Mouse (Mus musculus): Measurements from ENCODE around the gene Gm20721. TPM values are rescaled to one million over a fixed set of nuclear protein-coding genes. Genes with fewer than 3 reads are reported as not detected.
A peak's percentile ranks its signal among the peaks of the same experiment; 100 is the strongest.
"Not testable (repeated sequence)": the region's sequence is repeated elsewhere in the genome, so short reads cannot be mapped to it uniquely, and the experiment has no call there.

Gene Gm20721
- total RNA-seq, 4 experiments from 2014 or later: 1.3 to 1.7 (median 1.5) TPM

- DNase-seq (ENCODE audit: low spot score): peak; percentile 63
Observed at GRCm38 (mm10) chr2:174330616-174331191, 15.8 kb downstream of the Gm20721 start.

- peak; percentile 67 for DNase-seq (ENCODE audit: low spot score)
Observed at GRCm38 (mm10) chr2:174329663-174330615, 16.6 kb downstream of the Gm20721 start.

GRCm38 (mm10) chr2:174328926-174329662, 17.4 kb downstream of the Gm20721 start:
- DNase-seq (ENCODE audit: low spot score): no peak

GRCm38 (mm10) chr2:174328358-174328905, 18.1 kb downstream of the Gm20721 start:
- no peak for DNase-seq (ENCODE audit: low spot score)

DNA sequence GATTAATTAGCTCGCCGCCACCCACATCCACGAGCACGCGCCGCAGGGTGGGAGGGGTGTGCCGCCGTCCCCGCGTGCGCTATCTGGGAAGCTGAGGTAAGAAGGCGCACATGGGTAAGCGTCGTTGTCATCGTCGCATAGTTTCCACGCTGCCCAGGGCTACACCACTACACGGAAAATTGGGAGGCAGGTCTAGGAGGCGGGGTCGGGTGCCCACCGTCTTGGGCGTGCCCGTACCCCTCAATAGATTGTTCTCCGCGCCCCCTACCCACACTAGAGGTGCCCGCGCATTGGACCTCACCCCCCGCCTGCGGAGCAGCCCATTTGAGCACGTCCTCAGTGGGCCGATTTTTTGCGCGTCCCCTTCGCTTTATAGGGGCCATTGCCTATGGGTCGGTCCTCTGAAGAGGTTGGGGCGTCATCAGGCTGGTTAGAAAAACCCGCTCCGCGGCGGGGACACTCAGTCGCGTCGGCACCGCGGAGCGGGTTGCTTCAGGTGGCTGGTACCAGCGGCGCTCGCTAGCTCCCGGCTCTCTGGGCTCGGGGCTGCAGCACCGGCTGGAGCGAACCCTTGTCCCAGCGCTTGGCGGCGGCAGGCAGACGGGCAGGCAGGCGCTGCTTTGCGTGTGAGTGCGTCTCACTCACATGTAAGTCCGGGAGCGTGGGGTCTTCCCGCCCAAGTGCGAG, 19.1 kb downstream of the Gm20721 start:
- no peak for DNase-seq (ENCODE audit: low spot score)

- no peak for DNase-seq (ENCODE audit: low spot score)
Observed at GRCm38 (mm10) chr2:174326481-174326880, 20.0 kb downstream of the Gm20721 start.

DNA sequence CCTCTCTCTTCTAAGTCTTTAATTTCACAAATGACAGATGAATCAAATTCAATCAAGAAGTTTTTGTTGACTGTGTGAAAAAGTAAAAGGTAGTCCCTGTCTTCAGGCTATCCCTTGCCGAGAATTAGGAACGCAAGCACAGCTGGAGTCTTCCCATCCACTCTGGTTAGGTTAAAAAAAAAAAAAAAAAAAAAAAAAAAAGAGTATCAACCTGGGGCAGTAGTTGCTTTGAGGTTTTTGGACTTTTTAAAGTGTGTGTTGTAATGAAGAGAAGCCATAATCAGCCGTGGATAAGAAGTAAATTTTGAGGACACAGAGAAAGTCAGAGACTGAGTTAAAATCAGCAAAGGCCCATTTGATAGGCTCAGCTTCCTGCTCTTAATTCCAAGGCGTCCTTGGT, 20.5 kb downstream of the Gm20721 start:
- DNase-seq (ENCODE audit: low spot score): no peak

- no peak for DNase-seq (ENCODE audit: low spot score)
Observed at GRCm38 (mm10) chr2:174316661-174317060, 29.9 kb downstream of the Gm20721 start.

- not testable (repeated sequence) for DNase-seq (ENCODE audit: low spot score)
Observed at GRCm38 (mm10) chr2:174315445-174315844, 31.1 kb downstream of the Gm20721 start.

- DNase-seq (ENCODE audit: low spot score): no peak
Observed at GRCm38 (mm10) chr2:174312661-174313060, 33.9 kb downstream of the Gm20721 start.

GRCm38 (mm10) chr2:174312118-174312647, 34.3 kb downstream of the Gm20721 start:
- peak; percentile 85 for DNase-seq (ENCODE audit: low spot score)

DNA sequence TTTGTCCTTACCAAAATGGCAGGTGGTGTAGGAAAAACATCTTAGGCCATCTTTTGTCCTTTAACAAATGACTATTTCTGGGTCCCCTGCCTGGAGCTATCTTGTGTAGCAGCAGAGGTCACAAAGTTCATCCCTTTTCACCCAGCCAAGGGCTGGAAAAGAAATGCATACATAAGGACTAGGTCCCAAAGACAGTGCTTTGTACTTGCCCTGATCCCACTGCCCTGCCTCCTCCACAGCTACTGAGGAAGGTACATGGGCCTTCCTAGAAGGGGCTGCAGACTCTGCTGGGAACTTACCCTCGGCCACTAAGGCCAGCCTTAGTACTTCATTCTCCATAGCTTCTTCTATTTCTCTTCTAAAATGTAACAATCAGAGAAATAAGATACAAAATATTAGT, 34.9 kb downstream of the Gm20721 start:
- no peak for DNase-seq (ENCODE audit: low spot score)

DNA sequence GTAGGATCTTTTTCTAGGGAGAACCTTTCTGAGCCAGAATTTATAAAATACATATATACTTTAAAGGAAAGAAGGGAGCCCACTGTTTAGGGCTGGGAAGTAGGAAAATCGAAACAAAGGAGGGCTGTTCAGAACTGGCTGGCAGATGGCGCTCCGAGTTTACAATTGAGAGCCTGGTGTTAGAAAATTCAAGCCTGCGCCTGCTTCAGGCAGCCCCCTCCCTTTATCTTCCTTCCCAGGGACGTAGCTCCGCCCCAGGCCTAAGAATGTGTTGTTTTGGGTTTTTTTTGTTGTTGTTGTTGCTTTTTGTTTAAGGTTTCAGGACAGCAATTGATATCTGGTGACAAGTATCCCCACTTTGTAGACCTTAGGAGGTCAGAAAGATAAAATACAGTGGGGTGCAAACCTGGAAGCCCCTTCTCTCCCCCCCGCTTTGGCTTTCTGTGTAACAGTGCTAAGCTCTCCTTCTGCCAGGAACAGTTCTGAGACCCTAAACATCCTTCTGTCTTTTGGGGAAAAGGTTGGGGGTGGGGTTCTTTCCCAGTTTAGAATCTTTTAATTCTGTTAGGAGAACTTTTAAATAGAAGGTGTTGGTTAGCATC, 35.5 kb downstream of the Gm20721 start:
- no peak for DNase-seq (ENCODE audit: low spot score)

DNA sequence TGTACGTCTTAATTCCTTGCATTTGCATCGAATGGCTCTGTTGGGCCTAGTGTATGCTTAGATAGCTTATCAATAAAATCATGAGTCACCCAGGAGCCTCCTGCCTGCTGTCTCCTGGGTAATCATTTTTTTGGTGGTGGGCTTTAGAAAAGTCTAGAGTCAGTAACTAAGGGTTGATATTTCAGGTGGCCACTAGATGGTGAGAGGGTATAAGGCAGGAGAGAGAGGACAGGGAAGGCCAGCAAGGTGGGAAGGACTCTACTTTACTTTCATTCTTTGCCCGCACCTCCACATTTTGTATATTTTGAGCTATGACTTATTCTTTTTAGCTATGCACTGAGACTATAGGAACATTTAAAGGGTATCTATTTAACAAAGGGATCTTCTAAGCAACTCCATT, 38.6 kb downstream of the Gm20721 start:
- DNase-seq (ENCODE audit: low spot score): no peak

DNA sequence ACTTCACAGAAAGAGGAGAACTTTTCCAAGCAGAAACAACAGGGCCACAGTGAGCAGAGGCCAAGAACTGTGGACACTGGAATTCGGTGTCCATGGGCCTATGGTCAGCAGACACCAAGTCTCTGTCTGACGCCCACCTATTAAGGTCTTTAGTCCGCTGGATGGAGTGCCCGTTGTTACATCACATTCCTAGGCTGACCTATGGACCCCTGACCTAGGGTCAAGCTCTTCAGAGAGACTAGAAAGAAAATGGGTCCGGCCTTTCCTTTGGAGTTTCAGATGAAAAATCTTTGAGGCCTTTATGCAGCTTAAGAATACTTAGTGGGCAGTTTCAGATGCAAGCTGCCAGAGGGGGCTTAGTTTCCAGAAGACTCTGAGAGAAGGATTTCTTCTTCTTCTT, 40.9 kb downstream of the Gm20721 start:
- no peak for DNase-seq (ENCODE audit: low spot score)

DNA sequence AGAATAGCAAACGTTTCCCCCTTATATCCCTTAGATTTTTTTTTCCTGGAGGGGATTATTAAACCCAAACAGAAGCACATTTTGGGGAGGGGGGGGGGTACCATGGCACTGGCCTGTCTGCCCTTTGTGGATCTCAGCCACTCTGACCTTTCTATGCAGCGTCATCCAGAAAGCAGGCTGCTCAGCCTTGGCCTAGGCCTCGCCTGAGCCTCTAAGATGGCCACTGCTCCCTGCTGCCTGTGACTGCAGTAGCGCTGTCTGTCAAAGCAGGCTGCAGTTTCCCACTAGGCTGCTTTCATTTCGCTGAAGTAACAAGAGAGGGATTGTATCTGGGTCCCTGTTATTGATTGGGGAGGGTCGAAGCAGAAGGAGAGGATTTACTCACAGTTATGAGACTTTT, 44.0 kb downstream of the Gm20721 start:
- no peak for DNase-seq (ENCODE audit: low spot score)

GRCm38 (mm10) chr2:174300666-174301065, 45.8 kb downstream of the Gm20721 start:
- no peak for DNase-seq (ENCODE audit: low spot score)

DNA sequence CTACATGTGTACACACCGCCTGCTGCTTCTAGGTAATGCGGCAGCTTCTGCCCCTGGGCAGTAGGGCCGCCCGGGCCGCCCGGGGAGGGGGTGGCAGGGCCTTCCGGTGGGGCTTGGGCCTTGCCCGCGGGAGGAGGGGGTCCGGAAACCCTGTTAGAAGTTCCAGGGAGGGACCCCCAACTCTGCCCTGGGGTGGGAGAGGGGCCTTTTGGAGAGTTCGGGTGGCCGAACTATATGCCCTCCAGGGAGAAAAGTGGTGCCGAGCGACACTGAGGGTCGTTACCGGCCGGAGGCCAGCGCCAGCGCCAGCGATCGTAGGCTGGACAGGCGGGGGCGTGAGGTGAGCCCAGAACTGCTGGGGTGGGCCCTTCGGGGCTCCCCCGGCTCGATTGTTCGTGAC, 46.3 kb downstream of the Gm20721 start:
- DNase-seq (ENCODE audit: low spot score): no peak

GRCm38 (mm10) chr2:174299771-174300160, 46.7 kb downstream of the Gm20721 start:
- DNase-seq (ENCODE audit: low spot score): no peak

- no peak for DNase-seq (ENCODE audit: low spot score)
Observed at GRCm38 (mm10) chr2:174299091-174299770, 47.3 kb downstream of the Gm20721 start.
